Mouse (Mus musculus) lung, postnatal 0 days (tissue): ENCODE measurements at regions not wholly inside any gene's neighbourhood (a gene's known extent, or its start where the extent isn't known, plus 50 kb on each side); places are given as distances from the start of the nearest gene placed in this dataset.

Experiments
- CTCF ChIP-seq: IDR thresholded peaks from 2 replicates; pipeline ENCODE4 v1.5.1; 2016; ENCODE audit warnings: antibody characterized with exemption, mild to moderate bottlenecking
- EP300 ChIP-seq: IDR thresholded peaks from 2 replicates; pipeline ENCODE4 v1.6.1; 2016; ENCODE audit warnings: antibody characterized with exemption, mild to moderate bottlenecking, control low read depth

- TF ChIP-seq EP300: no peak
- TF ChIP-seq CTCF: no peak
These were observed 570.0 kb upstream of the Akr1e1 start for GRCm38 (mm10) chr13:5178996-5179395.
